Mouse (Mus musculus): Measurements from ENCODE around the gene Phka2. TPM values are rescaled to one million over a fixed set of nuclear protein-coding genes. Genes with fewer than 3 reads are reported as not detected.

Phka2 gene
- total and polyA plus RNA-seq, 3 experiments, result 16.6 to 31.0 TPM; not detected in 1

DNA sequence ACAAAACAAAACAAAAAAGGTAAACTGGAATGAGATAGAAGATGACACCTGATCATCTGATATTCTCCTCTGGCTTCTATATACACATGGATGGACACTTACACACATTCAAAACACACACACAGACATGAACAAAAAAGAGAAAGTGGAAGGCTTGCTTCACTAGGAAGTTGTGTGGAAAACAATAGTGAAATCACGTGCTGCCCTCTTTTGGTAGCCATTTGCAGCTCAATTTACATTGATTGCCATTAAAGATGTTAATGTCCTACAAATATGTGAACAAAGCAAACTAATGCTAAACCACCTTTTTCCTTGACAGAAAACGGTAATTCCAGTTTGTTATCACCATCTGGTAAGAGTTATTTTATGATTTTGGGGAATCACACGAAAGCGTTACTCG is 46.3 kb upstream of the Phka2 start:
- peaks cover 0 to 4% of the 10 kb centered on the region in 2 experiments; a peak in 2 of 4 replicates for H3K27me3 ChIP-seq (ENCODE audit: control insufficient read depth in 1 of 2, insufficient read depth in 2 of 2, low read length in 2 of 2)
- H3K4me3 ChIP-seq (ENCODE audit: control insufficient read depth in 1 of 2, insufficient read depth in 1 of 2, low read depth in 2 of 2, low read length in 2 of 2), result no peak overlapping the region
- DNase-seq (ENCODE audit: low read depth, low spot score), result peak; percentile 23
- no peak for TF ChIP-seq POLR2AphosphoS5 (IDR thresholded peaks at IDR 0.05; ENCODE audit: borderline replicate concordance, low read depth, low read length)
- peak; percentile 42 for TF ChIP-seq RAD21 (IDR thresholded peaks at IDR 0.05; ENCODE audit: low read depth, low read length)
- TF ChIP-seq BHLHE40 (IDR thresholded peaks at IDR 0.05; ENCODE audit: borderline replicate concordance, low read depth, low read length), result no peak
- peak in 2 of 3 experiments; percentile 17 to 46; a peak in 3 of 6 replicates for TF ChIP-seq CTCF (IDR thresholded peaks at IDR 0.05 in 2 of 3, conservative IDR thresholded peaks at IDR 0.05 in 1 of 3; ENCODE audit: control insufficient read depth in 1 of 3, insufficient read depth in 1 of 3, low read depth in 2 of 3, low read length in 3 of 3, poor library complexity in 1 of 3, severe bottlenecking in 1 of 3)
- no peak for TF ChIP-seq EP300 (IDR thresholded peaks at IDR 0.05; ENCODE audit: low read depth in 1 of 2, low read length in 2 of 2)
- peak; percentile 55 for TF ChIP-seq MAX (IDR thresholded peaks at IDR 0.05; ENCODE audit: low read length)
- peak; percentile 60; the same call in 1 of the 2 replicates for TF ChIP-seq USF1 (IDR thresholded peaks at IDR 0.05; ENCODE audit: low read depth, low read length)
- TF ChIP-seq MEF2A (IDR thresholded peaks at IDR 0.05; ENCODE audit: extremely low read depth, insufficient replicate concordance, low read depth, low read length, poor library complexity, severe bottlenecking), result no peak
- TF ChIP-seq POLR2AphosphoS2 (IDR thresholded peaks at IDR 0.05; ENCODE audit: low read length), result no peak
- TF ChIP-seq TBP (IDR thresholded peaks at IDR 0.05; ENCODE audit: low read depth, low read length), result no peak
- no peak for TF ChIP-seq MAZ (IDR thresholded peaks at IDR 0.05; ENCODE audit: low read depth, low read length)
- TF ChIP-seq SMC3 (IDR thresholded peaks at IDR 0.05; ENCODE audit: low read depth, low read length), result peak; percentile 43
- no peaks in the 10 kb centered on the region for H3K4me1 ChIP-seq (ENCODE audit: control insufficient read depth in 1 of 2, insufficient read depth in 2 of 2, low read length in 2 of 2)
- H3K27ac ChIP-seq (ENCODE audit: control insufficient read depth, low read depth, low read length), result no peak overlapping the region
- no peak overlapping the region for H3K9ac ChIP-seq (ENCODE audit: control insufficient read depth, low read depth, low read length, poor library complexity, severe bottlenecking)
- H3K79me2 ChIP-seq (ENCODE audit: control insufficient read depth, insufficient read depth, low read length, poor library complexity), result no peaks in the 10 kb centered on the region
- H3K9me3 ChIP-seq (replicated peaks; ENCODE audit: insufficient read depth, low read length), result no peaks in the 10 kb centered on the region
- H3K36me3 ChIP-seq (ENCODE audit: control insufficient read depth in 1 of 2, insufficient read depth in 2 of 2, low read length in 2 of 2), result no peaks in the 10 kb centered on the region

DNA sequence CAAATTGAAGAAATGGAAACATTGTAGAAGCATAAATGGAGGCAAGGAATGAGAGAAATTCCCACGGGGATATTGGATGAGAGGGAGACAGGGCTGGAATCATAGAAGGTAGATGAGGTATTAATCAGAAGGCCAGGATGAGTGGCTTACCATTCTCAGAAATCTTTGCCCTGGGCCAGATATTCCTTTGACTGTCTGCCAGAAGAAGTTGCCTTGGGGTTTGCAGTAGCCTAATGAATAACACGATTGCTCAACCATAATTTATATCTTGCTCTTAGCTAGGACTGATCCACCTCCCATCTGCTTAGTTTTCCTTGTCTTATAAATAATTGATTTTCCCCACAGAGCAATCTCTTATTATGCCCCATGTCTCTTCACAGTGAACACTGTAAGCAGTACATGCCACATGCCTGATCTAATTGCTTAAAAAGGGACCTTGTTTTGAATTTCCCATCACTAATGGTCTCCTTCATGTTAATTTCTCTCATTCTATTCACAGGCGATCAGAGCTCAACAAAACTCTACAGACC is 30.6 kb upstream of the Phka2 start:
- Histone ChIP-seq H3K9ac (ENCODE audit: control insufficient read depth, low read depth, low read length, poor library complexity, severe bottlenecking) (no peak overlapping the region), H3K4me3 (ENCODE audit: control insufficient read depth in 1 of 2, insufficient read depth in 1 of 2, low read depth in 2 of 2, low read length in 2 of 2) (no peak overlapping the region), H3K36me3 (ENCODE audit: control insufficient read depth in 1 of 2, insufficient read depth in 2 of 2, low read length in 2 of 2) (no peaks in the 10 kb centered on the region), H3K27me3 (ENCODE audit: control insufficient read depth in 1 of 2, insufficient read depth in 2 of 2, low read length in 2 of 2) (peaks cover 1 to 9% of the 10 kb centered on the region in 2 experiments), H3K9me3 (replicated peaks; ENCODE audit: insufficient read depth, low read length) (no peaks in the 10 kb centered on the region), H3K79me2 (ENCODE audit: control insufficient read depth, insufficient read depth, low read length, poor library complexity) (no peaks in the 10 kb centered on the region), H3K27ac (ENCODE audit: control insufficient read depth, low read depth, low read length) (no peak overlapping the region), H3K4me1 (ENCODE audit: control insufficient read depth in 1 of 2, insufficient read depth in 2 of 2, low read length in 2 of 2) (no peaks in the 10 kb centered on the region)
- no peak for DNase-seq (ENCODE audit: low read depth, low spot score)
- TF ChIP-seq CHD2 (IDR thresholded peaks at IDR 0.05; ENCODE audit: low read length) (no peak), MYB (IDR thresholded peaks at IDR 0.05; ENCODE audit: low read depth, low read length) (no peak), GATA1 (IDR thresholded peaks at IDR 0.05; ENCODE audit: low read depth, low read length) (no peak), MYC (IDR thresholded peaks at IDR 0.05; ENCODE audit: low read depth, low read length) (no peak), CHD1 (IDR thresholded peaks at IDR 0.05; ENCODE audit: low read depth, low read length) (no peak), SMC3 (IDR thresholded peaks at IDR 0.05; ENCODE audit: low read depth, low read length) (no peak), MAFK (IDR thresholded peaks at IDR 0.05; ENCODE audit: borderline replicate concordance, low read depth, low read length) (no peak)
